Mouse (Mus musculus): ENCODE results near the gene Arl4d.

GRCm38 (mm10) chr11:101695906-101696661 is 30.7 kb downstream of the Arl4d start:
- TF ChIP-seq POLR2A (IDR thresholded peaks at IDR 0.05; ENCODE audit: insufficient read depth, low read depth, low read length) (no peak), CTCF (IDR thresholded peaks at IDR 0.05) (no peak)
